Mouse (Mus musculus): Measurements from ENCODE around the gene Cd200. TPM values are rescaled to one million over a fixed set of nuclear protein-coding genes. Genes with fewer than 3 reads are reported as not detected.

The Cd200 gene
- polyA plus RNA-seq, 1 experiment, result not detected

- H3K9ac ChIP-seq (ENCODE audit: low read depth, poor library complexity, severe bottlenecking), result no peak overlapping the region
- H3K36me3 ChIP-seq (ENCODE audit: control insufficient read depth, insufficient read depth, low read length, poor library complexity, severe bottlenecking), result no peaks in the 10 kb centered on the region
- H3K27ac ChIP-seq (ENCODE audit: insufficient read depth, low read length), result no peak overlapping the region
- TF ChIP-seq CTCF (IDR thresholded peaks at IDR 0.05; ENCODE audit: low read depth, low read length) (no peak), EP300 (IDR thresholded peaks at IDR 0.05; ENCODE audit: insufficient read depth, low read depth, low read length) (no peak), POLR2A (IDR thresholded peaks at IDR 0.05; ENCODE audit: insufficient read depth, low read length) (no peak)
- no peak overlapping the region for H3K4me3 ChIP-seq (ENCODE audit: low read depth, low read length)
- H3K4me1 ChIP-seq (ENCODE audit: control insufficient read depth, insufficient read depth, low read length), result no peaks in the 10 kb centered on the region
- H3K27me3 ChIP-seq (ENCODE audit: control insufficient read depth, insufficient read depth, low read length, poor library complexity, severe bottlenecking), result no peaks in the 10 kb centered on the region; the same call in 1 of the 2 replicates
- no peaks in the 10 kb centered on the region for H3K9me3 ChIP-seq (replicated peaks; ENCODE audit: control insufficient read depth, insufficient read depth, low read length, poor library complexity, severe bottlenecking)
Measured at GRCm38 (mm10) chr16:45375506-45376225, 33.2 kb downstream of the Cd200 start.

GRCm38 (mm10) chr16:45374074-45374473 lies 34.8 kb downstream of the Cd200 start:
- no peaks in the 10 kb centered on the region for H3K4me1 ChIP-seq (ENCODE audit: control insufficient read depth, insufficient read depth, low read length)
- H3K9ac ChIP-seq (ENCODE audit: low read depth, poor library complexity, severe bottlenecking), result no peak overlapping the region
- no peak overlapping the region for H3K4me3 ChIP-seq (ENCODE audit: low read depth, low read length)
- no peak overlapping the region for H3K27ac ChIP-seq (ENCODE audit: insufficient read depth, low read length)
- H3K27me3 ChIP-seq (ENCODE audit: control insufficient read depth, insufficient read depth, low read length, poor library complexity, severe bottlenecking), result no peaks in the 10 kb centered on the region; the same call in 1 of the 2 replicates
- no peaks in the 10 kb centered on the region for H3K9me3 ChIP-seq (replicated peaks; ENCODE audit: control insufficient read depth, insufficient read depth, low read length, poor library complexity, severe bottlenecking)
- H3K36me3 ChIP-seq (ENCODE audit: control insufficient read depth, insufficient read depth, low read length, poor library complexity, severe bottlenecking), result no peaks in the 10 kb centered on the region
- no peak for TF ChIP-seq CTCF (IDR thresholded peaks at IDR 0.05; ENCODE audit: low read depth, low read length)
- no peak for TF ChIP-seq EP300 (IDR thresholded peaks at IDR 0.05; ENCODE audit: insufficient read depth, low read depth, low read length)
- no peak for TF ChIP-seq POLR2A (IDR thresholded peaks at IDR 0.05; ENCODE audit: insufficient read depth, low read length)

DNA sequence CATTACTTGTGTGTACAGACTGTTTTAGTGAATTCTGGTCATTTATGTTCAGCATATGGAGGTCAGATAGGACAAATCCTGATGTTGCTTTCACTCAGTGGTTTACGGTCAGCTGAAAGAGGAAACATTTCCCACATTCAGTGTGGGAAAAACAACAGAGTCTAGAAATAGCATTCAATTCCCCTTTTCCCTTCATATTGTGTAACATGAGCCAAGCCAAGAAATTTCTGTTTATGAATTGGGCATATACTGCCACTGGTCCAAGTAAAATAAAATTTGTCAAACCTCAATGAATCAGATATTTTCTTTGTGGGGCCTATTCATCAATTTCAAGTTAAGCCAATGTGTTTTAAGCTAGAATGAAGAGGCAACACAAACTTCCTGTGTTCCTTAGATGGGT lies 37.8 kb downstream of the Cd200 start:
- TF ChIP-seq CTCF (IDR thresholded peaks at IDR 0.05; ENCODE audit: low read depth, low read length), result no peak
- no peak for TF ChIP-seq EP300 (IDR thresholded peaks at IDR 0.05; ENCODE audit: insufficient read depth, low read depth, low read length)
- TF ChIP-seq POLR2A (IDR thresholded peaks at IDR 0.05; ENCODE audit: insufficient read depth, low read length), result no peak
- Histone ChIP-seq H3K9ac (ENCODE audit: low read depth, poor library complexity, severe bottlenecking) (no peak overlapping the region), H3K4me3 (ENCODE audit: low read depth, low read length) (no peak overlapping the region), H3K9me3 (replicated peaks; ENCODE audit: control insufficient read depth, insufficient read depth, low read length, poor library complexity, severe bottlenecking) (no peaks in the 10 kb centered on the region), H3K27me3 (ENCODE audit: control insufficient read depth, insufficient read depth, low read length, poor library complexity, severe bottlenecking) (no peaks in the 10 kb centered on the region), H3K4me1 (ENCODE audit: control insufficient read depth, insufficient read depth, low read length) (no peaks in the 10 kb centered on the region), H3K27ac (ENCODE audit: insufficient read depth, low read length) (no peak overlapping the region), H3K36me3 (ENCODE audit: control insufficient read depth, insufficient read depth, low read length, poor library complexity, severe bottlenecking) (no peaks in the 10 kb centered on the region)

DNA sequence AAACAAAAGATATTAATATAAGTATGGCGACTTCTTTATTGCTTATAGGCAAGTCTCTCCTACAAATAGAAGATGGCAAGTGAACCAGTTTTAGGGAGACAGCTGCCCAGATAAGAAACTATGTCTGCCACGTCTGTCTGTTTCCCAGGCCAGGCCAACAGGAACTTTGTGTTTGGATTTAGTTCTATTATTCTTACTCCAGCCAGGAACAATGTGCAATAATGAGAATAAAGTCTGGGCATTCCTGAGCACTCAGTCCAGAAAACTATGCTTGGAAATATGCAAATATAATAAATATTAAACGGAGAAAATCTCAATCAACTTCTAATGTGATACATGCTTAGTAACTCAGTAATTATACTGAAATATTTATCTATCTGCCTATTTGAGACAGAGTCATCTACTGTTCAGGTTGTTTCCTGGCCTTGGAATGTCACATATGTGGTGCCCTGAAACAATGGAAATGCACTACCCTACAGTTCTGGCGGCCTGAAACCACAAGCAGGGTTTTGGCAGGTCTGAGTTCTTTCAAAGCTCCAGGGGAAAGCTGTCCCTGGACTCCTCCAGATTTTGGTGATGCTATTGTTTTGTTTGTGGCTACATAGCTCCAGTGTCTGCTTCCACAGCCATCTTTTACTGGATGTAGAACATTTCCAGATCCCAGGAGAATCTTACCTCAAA lies 39.4 kb downstream of the Cd200 start:
- Histone ChIP-seq H3K4me3 (ENCODE audit: low read depth, low read length) (no peak overlapping the region), H3K4me1 (ENCODE audit: control insufficient read depth, insufficient read depth, low read length) (no peaks in the 10 kb centered on the region), H3K27ac (ENCODE audit: insufficient read depth, low read length) (no peak overlapping the region), H3K9ac (ENCODE audit: low read depth, poor library complexity, severe bottlenecking) (no peak overlapping the region), H3K9me3 (replicated peaks; ENCODE audit: control insufficient read depth, insufficient read depth, low read length, poor library complexity, severe bottlenecking) (no peaks in the 10 kb centered on the region), H3K27me3 (ENCODE audit: control insufficient read depth, insufficient read depth, low read length, poor library complexity, severe bottlenecking) (no peaks in the 10 kb centered on the region), H3K36me3 (ENCODE audit: control insufficient read depth, insufficient read depth, low read length, poor library complexity, severe bottlenecking) (no peaks in the 10 kb centered on the region)
- TF ChIP-seq POLR2A (IDR thresholded peaks at IDR 0.05; ENCODE audit: insufficient read depth, low read length) (no peak), CTCF (IDR thresholded peaks at IDR 0.05; ENCODE audit: low read depth, low read length) (no peak), EP300 (IDR thresholded peaks at IDR 0.05; ENCODE audit: insufficient read depth, low read depth, low read length) (no peak)

- Histone ChIP-seq H3K9ac (ENCODE audit: low read depth, poor library complexity, severe bottlenecking) (no peak overlapping the region), H3K4me1 (ENCODE audit: control insufficient read depth, insufficient read depth, low read length) (no peaks in the 10 kb centered on the region), H3K9me3 (replicated peaks; ENCODE audit: control insufficient read depth, insufficient read depth, low read length, poor library complexity, severe bottlenecking) (no peaks in the 10 kb centered on the region), H3K27me3 (ENCODE audit: control insufficient read depth, insufficient read depth, low read length, poor library complexity, severe bottlenecking) (no peaks in the 10 kb centered on the region), H3K4me3 (ENCODE audit: low read depth, low read length) (no peak overlapping the region), H3K36me3 (ENCODE audit: control insufficient read depth, insufficient read depth, low read length, poor library complexity, severe bottlenecking) (no peaks in the 10 kb centered on the region), H3K27ac (ENCODE audit: insufficient read depth, low read length) (no peak overlapping the region)
- TF ChIP-seq POLR2A (IDR thresholded peaks at IDR 0.05; ENCODE audit: insufficient read depth, low read length) (no peak), CTCF (IDR thresholded peaks at IDR 0.05; ENCODE audit: low read depth, low read length) (no peak), EP300 (IDR thresholded peaks at IDR 0.05; ENCODE audit: insufficient read depth, low read depth, low read length) (no peak)
Measured at GRCm38 (mm10) chr16:45366111-45366510, 42.7 kb downstream of the Cd200 start.

DNA sequence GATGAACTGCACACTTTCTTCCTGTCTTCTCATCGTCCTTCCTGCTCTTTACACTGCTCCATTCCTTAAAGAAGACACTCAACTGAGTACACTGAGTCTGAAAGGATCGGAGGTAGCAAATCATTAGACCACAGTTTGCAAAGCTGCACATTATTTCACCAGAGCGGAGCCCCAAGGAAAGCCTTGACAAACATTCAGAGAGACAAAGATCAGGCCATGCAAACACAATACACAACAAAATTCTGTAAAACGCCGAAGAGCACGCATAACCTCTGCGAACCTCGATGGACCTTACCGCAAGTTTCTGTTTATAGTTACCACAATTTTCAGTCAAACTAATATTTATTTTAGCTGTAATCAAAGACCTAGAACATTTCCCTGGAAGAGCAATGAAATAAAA lies 43.5 kb downstream of the Cd200 start:
- Histone ChIP-seq H3K9ac (ENCODE audit: low read depth, poor library complexity, severe bottlenecking) (no peak overlapping the region), H3K36me3 (ENCODE audit: control insufficient read depth, insufficient read depth, low read length, poor library complexity, severe bottlenecking) (no peaks in the 10 kb centered on the region), H3K27me3 (ENCODE audit: control insufficient read depth, insufficient read depth, low read length, poor library complexity, severe bottlenecking) (no peaks in the 10 kb centered on the region)

More for the DNA sequence above, 43.5 kb downstream of the Cd200 start:
- no peak overlapping the region for H3K4me3 ChIP-seq (ENCODE audit: low read depth, low read length)
- TF ChIP-seq EP300 (IDR thresholded peaks at IDR 0.05; ENCODE audit: insufficient read depth, low read depth, low read length), result no peak
- no peaks in the 10 kb centered on the region for H3K9me3 ChIP-seq (replicated peaks; ENCODE audit: control insufficient read depth, insufficient read depth, low read length, poor library complexity, severe bottlenecking)
- no peak overlapping the region for H3K27ac ChIP-seq (ENCODE audit: insufficient read depth, low read length)
- H3K4me1 ChIP-seq (ENCODE audit: control insufficient read depth, insufficient read depth, low read length), result no peaks in the 10 kb centered on the region
